Mouse (Mus musculus) forebrain, embryonic 14.5 days (tissue): ENCODE measurements at regions not wholly inside any gene's neighbourhood (a gene's known extent, or its start where the extent isn't known, plus 50 kb on each side); places are given as distances from the start of the nearest gene placed in this dataset.

Experiments
- ATAC-seq: fragments of 200-750 bp; cut with Nextera tagmentation; 2 replicates; pipeline ENCODE4 v1.8.0; 2017; ENCODE audit warnings: mild to moderate bottlenecking, moderate library complexity
- DNase-seq: peaks from one replicate; pipeline ENCODE4 v3.0.0-alpha.2; 2015; ENCODE audit warnings: low spot score
- H3K27ac ChIP-seq: fragments of 300-500 bp; sonication (generic); 2 replicates; pipeline ENCODE4 v1.5.1; 2014; ENCODE audit warnings: low read depth, mild to moderate bottlenecking, control low read depth, low read length, moderate library complexity
- H3K27me3 ChIP-seq: fragments of 300-500 bp; sonication (generic); replicated peaks from 2 replicates; pipeline ENCODE4 v1.6.1; 2014; ENCODE audit warnings: low read length, control low read depth, mixed read lengths; ENCODE audit not compliant: control insufficient read depth, insufficient read depth
- H3K36me3 ChIP-seq: fragments of 300-500 bp; sonication (generic); 2 replicates; pipeline ENCODE4 v1.6.1; 2014; ENCODE audit warnings: low read length, control low read depth; ENCODE audit not compliant: control insufficient read depth, insufficient read depth
- H3K4me1 ChIP-seq: fragments of 300-500 bp; sonication (generic); 2 replicates; pipeline ENCODE4 v1.6.1; 2014; ENCODE audit warnings: antibody characterized with exemption, low read length, control low read depth; ENCODE audit not compliant: control insufficient read depth, insufficient read depth
- H3K4me2 ChIP-seq: fragments of 300-500 bp; sonication (generic); 2 replicates; pipeline ENCODE4 v1.6.1; 2014; ENCODE audit warnings: mild to moderate bottlenecking, control low read depth, low read length
- H3K4me3 ChIP-seq: fragments of 300-500 bp; sonication (generic); 2 replicates; pipeline ENCODE4 v1.5.1; 2014; ENCODE audit warnings: low read depth, low read length, control low read depth
- H3K9ac ChIP-seq: fragments of 300-500 bp; sonication (generic); 2 replicates; pipeline ENCODE4 v1.6.1; 2014; ENCODE audit warnings: mild to moderate bottlenecking, low read length, control low read depth, moderate library complexity
- H3K9me3 ChIP-seq: fragments of 300-500 bp; sonication (generic); replicated peaks from 2 replicates; pipeline ENCODE4 v1.6.1; 2016; ENCODE audit warnings: low read length, control low read depth, mixed read lengths; ENCODE audit not compliant: control insufficient read depth
- WGBS: fragments of 180-500 bp; shearing (Covaris S2); extraction: QIAGEN DNeasy Blood & Tissue Kit; methylation state at CpG from one replicate; pipeline ENCODE4 v1.1.7; 2014; 5-methylcytosine and 5-hydroxymethylcytosine counted together

- H3K27me3 ChIP-seq = no peaks in the 10 kb centered on the region
- 89% methylated on average over 1 of the region's 1 CpGs for WGBS
- no peak overlapping the region for H3K4me3 ChIP-seq
- no peaks in the 10 kb centered on the region for H3K36me3 ChIP-seq
- H3K4me1 ChIP-seq = no peaks in the 10 kb centered on the region
- no peak overlapping the region for H3K27ac ChIP-seq
- no peak overlapping the region for H3K9ac ChIP-seq
- ATAC-seq (no peak), DNase-seq (peak; percentile 50)
- H3K9me3 ChIP-seq = no peaks in the 10 kb centered on the region
- no peak overlapping the region for H3K4me2 ChIP-seq
Measured at GRCm38 (mm10) chr8:59499618-59500017, 587.2 kb upstream of the Galntl6 start.

- H3K27ac ChIP-seq = no peak overlapping the region
- no peak for DNase-seq
- H3K4me3 ChIP-seq = no peak overlapping the region
- no peak overlapping the region for H3K9ac ChIP-seq
- H3K9me3 ChIP-seq = no peaks in the 10 kb centered on the region
- ATAC-seq = no peak
- no peak overlapping the region for H3K4me2 ChIP-seq
- no peaks in the 10 kb centered on the region for H3K4me1 ChIP-seq
- no peaks in the 10 kb centered on the region for H3K36me3 ChIP-seq
- H3K27me3 ChIP-seq = no peaks in the 10 kb centered on the region
Measured at GRCm38 (mm10) chr8:59491392-59491791, 579.0 kb upstream of the Galntl6 start.

GRCm38 (mm10) chr8:59478257-59478656, 565.8 kb upstream of the Galntl6 start:
- ATAC-seq (no peak), DNase-seq (peak; percentile 15)
- Histone ChIP-seq H3K4me2 (no peak overlapping the region), H3K27ac (no peak overlapping the region), H3K9ac (no peak overlapping the region), H3K9me3 (0 out of 2 replicates have a peak, but pooled peaks cover 2% of the 10 kb centered on the region), H3K4me1 (no peaks in the 10 kb centered on the region), H3K36me3 (no peaks in the 10 kb centered on the region), H3K27me3 (no peaks in the 10 kb centered on the region), H3K4me3 (no peak overlapping the region)
- WGBS = 1% methylated on average over 3 of the region's 3 CpGs

- 91% methylated on average over 1 of the region's 1 CpGs for WGBS
- Histone ChIP-seq H3K4me1 (no peaks in the 10 kb centered on the region), H3K4me3 (no peak overlapping the region), H3K36me3 (no peaks in the 10 kb centered on the region), H3K27ac (no peak overlapping the region), H3K9ac (no peak overlapping the region), H3K4me2 (no peak overlapping the region), H3K9me3 (no peaks in the 10 kb centered on the region), H3K27me3 (no peaks in the 10 kb centered on the region)
- ATAC-seq = no peak
- DNase-seq = no peak
Measured at GRCm38 (mm10) chr8:59474195-59474594, 561.8 kb upstream of the Galntl6 start.

GRCm38 (mm10) chr8:59448622-59449021, 536.2 kb upstream of the Galntl6 start:
- Histone ChIP-seq H3K27me3 (no peaks in the 10 kb centered on the region), H3K4me1 (no peaks in the 10 kb centered on the region), H3K4me2 (no peak overlapping the region), H3K36me3 (no peaks in the 10 kb centered on the region), H3K9me3 (no peaks in the 10 kb centered on the region), H3K27ac (no peak overlapping the region), H3K4me3 (no peak overlapping the region), H3K9ac (no peak overlapping the region)
- whole genome bisulfite sequencing = 83% methylated on average over 4 of the region's 4 CpGs
- DNase-seq (no peak), ATAC-seq (no peak)

- Histone ChIP-seq H3K9me3 (no peaks in the 10 kb centered on the region), H3K4me3 (no peak overlapping the region), H3K27me3 (no peaks in the 10 kb centered on the region), H3K4me1 (no peaks in the 10 kb centered on the region), H3K4me2 (no peak overlapping the region), H3K9ac (no peak overlapping the region), H3K27ac (no peak overlapping the region), H3K36me3 (no peaks in the 10 kb centered on the region)
- ATAC-seq (peak; percentile 52; the same call in 1 of the 2 replicates), DNase-seq (peak; percentile 39)
Measured at GRCm38 (mm10) chr8:59403659-59404058, 491.2 kb upstream of the Galntl6 start.

GRCm38 (mm10) chr8:59389706-59390105, 477.3 kb upstream of the Galntl6 start:
- no peak overlapping the region for H3K4me3 ChIP-seq
- no peak overlapping the region for H3K4me2 ChIP-seq
- 73% methylated on average over 1 of the region's 1 CpGs for WGBS
- H3K27me3 ChIP-seq = no peaks in the 10 kb centered on the region
- H3K9ac ChIP-seq = no peak overlapping the region
- H3K36me3 ChIP-seq = no peaks in the 10 kb centered on the region
- DNase-seq (no peak), ATAC-seq (no peak)
- H3K9me3 ChIP-seq = 0 out of 2 replicates have a peak, but pooled peaks cover 2% of the 10 kb centered on the region
- no peaks in the 10 kb centered on the region for H3K4me1 ChIP-seq
- H3K27ac ChIP-seq = no peak overlapping the region

GRCm38 (mm10) chr8:59384711-59385110, 472.3 kb upstream of the Galntl6 start:
- Histone ChIP-seq H3K4me2 (no peak overlapping the region), H3K9me3 (0 out of 2 replicates have a peak, but pooled peaks cover 2% of the 10 kb centered on the region), H3K36me3 (no peaks in the 10 kb centered on the region), H3K27me3 (no peaks in the 10 kb centered on the region), H3K9ac (no peak overlapping the region), H3K4me3 (no peak overlapping the region), H3K4me1 (no peaks in the 10 kb centered on the region), H3K27ac (no peak overlapping the region)
- 71% methylated on average over 1 of the region's 1 CpGs for WGBS
- no peak for DNase-seq
- no peak for ATAC-seq

GRCm38 (mm10) chr8:59352983-59353382, 440.5 kb upstream of the Galntl6 start:
- no peak overlapping the region for H3K4me3 ChIP-seq
- WGBS = 44% methylated on average over 3 of the region's 3 CpGs
- no peak overlapping the region for H3K9ac ChIP-seq
- no peaks in the 10 kb centered on the region for H3K4me1 ChIP-seq
- ATAC-seq (peak; percentile 85), DNase-seq (peak; percentile 54)
- H3K9me3 ChIP-seq = no peaks in the 10 kb centered on the region
- no peaks in the 10 kb centered on the region for H3K36me3 ChIP-seq
- H3K4me2 ChIP-seq = no peak overlapping the region
- H3K27ac ChIP-seq = no peak overlapping the region
- H3K27me3 ChIP-seq = no peaks in the 10 kb centered on the region
